Mouse (Mus musculus): ENCODE data around the gene Endod1.
A peak's percentile ranks its signal among the peaks of the same experiment; 100 is the strongest.
"Not testable (repeated sequence)": the region's sequence is repeated elsewhere in the genome, so short reads cannot be mapped to it uniquely, and the experiment has no call there.

Gene Endod1

DNA sequence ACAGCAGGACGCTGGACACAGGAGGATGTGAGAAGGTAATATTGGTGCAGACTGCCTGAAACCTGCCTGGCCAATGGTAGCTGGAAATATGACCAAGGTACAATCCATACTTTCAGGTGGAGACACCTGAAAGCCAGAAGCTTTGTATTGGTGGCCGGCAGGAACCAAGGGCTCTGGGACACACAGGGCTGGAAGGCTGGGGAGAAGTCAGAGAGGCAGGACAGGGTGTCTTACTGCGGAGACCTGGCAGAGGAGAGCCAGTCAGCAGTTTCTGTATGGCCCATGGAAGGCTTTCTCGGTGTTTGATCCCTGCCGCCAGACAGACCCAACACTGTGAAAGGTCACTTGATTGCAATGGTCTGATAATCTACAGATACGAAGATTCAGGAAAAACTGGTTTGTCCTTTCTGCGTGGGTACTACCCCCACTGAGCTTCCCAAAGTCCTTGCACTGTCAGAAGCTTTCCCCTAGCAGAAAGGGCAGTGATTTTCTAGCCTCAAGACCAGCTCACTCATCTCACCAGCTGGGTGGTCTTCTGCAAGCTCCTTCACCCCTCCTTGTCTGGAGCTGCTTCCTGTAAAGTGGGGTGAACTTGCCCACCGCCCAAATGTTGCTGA, 1.4 kb downstream of the Endod1 start:
- DNase-seq = no peak

DNA sequence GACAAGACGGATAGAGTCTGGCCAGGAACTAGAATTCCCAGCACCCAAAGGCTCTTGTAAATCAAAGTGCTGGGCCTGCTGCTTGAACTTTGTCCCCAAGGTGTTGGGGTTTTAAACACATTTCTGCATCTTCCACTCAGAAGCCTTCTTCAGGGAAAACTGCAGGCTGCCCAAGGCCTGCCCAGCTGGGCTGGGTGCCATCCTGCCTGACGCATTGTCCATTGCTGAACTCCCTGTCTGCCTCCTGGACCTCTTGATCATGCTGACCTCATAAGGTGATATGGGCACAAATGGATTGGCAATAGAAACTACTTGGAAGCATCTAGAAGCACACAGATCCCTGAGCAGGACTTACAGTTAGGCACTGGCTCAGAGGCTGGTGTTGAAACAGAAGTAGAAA, 3.2 kb downstream of the Endod1 start:
- no peak for DNase-seq

DNA sequence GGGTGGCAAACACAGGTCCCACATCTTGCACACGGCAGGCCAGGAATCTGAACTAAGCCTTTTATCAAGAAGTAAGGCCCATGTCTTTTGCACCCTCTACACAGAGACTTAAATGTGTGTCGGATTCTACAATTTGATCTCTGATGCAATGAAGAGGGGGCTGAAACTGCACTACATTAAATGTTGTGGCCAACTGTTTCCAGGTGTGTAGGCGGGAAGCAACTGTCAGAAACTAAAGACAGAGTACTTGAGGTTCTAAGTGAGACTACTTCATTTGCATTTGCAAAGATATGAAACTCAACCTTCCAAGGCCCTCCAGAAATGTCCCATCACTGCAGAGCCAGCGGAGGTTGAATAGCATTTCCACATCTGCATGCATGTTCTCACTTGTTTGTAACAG, 5.2 kb downstream of the Endod1 start:
- no peak for DNase-seq

DNA sequence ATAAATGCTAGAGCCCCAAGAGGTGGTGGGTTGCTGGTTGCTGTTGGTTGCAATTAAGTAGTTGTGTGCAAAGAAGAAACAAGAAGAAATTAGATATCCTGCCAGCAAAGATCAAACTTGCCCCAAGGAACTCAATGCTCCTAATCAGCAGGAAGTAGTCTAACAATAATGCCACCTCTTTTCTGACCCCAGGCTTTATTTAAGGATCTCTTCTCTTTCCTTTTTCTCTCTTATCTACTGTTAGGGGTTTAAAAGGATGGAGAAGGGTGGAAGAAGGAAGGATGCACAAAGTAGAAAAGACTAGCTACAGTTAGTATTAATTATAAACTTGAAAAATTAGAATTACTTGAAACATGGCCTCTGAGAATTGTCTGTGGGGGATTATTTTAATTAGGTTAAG, 8.9 kb downstream of the Endod1 start:
- DNase-seq = no peak

DNA sequence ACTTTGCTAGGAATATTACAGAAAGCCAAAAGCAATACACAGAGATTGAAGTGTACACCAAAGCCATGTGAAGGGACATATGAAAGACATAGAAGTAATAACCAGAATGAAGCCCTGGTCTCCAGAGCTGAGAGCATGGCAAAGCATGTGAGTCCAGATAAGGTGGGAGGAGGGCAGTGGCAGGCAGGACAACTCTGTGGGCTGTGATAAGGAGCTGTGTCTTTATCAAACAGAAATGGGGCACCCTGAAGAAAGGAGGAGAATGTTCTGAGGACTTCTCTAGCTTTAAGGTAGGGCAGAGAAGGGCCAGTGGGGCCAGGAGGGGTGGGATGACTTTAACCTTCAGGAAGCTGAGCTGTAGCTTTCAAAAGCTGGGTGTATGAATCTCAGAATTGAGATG, 12.0 kb downstream of the Endod1 start:
- no peak for DNase-seq

DNA sequence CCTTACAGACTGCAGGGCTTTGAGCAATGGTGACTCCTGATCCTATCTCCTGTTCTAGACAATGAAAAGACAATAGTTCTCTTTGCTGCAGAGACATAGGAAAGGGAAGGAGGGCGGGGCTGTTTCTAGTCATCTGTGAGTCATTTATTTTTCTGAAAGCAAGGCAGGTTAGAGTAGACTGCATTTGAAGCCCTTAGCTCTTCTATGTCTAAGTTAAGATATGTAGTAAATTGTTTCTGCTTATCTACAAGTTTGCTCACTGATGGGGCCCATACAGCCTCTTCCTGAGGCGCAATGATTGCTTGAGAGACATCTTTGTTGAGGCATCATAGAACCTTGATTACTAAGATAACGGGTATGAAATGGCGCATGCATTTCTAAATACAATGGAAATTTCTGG, 13.5 kb downstream of the Endod1 start:
- DNase-seq = no peak

DNA sequence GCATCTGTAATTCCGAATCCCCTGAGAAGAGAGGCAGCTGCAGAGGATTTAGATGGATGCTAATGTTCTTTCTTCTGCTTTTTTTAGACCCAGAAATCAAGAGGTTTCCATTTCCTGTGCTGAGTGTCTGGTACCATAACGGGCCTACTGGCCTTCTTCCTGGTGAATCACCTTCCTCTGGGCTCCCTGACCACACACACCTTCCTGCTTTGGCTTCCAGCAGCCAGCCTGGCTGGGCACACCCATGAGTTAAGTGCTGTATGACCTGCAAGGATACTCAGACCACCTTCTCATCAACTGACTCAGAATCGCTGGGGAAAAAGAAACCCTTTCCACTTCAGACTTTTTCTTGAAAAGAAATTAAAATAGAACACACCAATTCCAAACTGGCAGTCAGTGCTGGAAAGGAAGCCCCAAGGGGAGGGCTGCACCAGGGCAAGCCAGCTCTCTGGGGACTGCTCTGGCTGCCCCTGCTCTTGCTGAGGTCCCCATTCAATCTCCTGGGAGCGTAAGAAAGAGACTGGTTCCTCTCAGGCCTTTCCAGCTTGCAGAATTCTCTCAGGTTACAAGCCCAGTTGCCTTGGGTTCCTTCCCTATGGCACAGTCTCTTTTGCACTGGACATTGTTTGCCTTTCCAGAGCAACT, 15.7 kb downstream of the Endod1 start:
- DNase-seq = no peak

DNA sequence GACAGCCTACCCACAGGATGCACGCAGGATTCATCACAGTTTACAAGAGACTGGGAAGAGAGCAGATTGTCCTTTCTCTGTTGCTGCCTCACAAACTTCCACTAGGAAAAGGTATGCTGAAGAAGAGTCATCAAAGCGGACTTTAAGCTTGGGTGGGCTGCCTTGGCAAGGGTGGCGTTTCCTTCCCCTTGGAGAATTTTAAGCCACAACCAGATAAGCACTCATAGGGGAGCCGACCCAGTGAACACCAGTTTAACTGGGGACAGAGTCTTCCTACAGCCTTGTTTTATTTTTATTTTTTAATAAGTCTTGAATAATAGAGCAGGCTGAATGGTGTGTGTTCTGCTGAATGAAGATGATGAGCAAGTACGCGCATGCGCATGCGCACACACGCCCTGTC, 16.6 kb downstream of the Endod1 start:
- DNase-seq = no peak

DNA sequence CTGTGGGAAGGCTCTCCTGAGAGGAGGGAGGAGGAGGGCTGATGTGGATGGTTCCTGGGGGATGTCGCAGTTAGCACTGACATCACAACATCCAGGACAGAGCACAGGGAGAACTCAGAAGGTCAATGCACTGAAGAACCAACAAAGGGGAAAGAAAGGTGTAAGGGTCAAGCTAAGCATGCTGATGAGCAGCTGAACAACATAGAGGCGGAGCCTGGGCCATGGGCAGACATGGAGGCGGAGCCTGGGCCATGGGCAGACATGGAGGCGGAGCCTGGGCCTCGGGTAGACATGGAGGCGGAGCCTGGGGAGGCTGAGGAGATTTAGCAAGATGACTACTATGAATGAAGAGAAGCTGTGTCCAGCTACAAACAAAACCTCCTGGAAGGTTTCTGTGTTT, 17.8 kb downstream of the Endod1 start:
- DNase-seq = peak in 1 of 2 experiments; percentile 21

DNA sequence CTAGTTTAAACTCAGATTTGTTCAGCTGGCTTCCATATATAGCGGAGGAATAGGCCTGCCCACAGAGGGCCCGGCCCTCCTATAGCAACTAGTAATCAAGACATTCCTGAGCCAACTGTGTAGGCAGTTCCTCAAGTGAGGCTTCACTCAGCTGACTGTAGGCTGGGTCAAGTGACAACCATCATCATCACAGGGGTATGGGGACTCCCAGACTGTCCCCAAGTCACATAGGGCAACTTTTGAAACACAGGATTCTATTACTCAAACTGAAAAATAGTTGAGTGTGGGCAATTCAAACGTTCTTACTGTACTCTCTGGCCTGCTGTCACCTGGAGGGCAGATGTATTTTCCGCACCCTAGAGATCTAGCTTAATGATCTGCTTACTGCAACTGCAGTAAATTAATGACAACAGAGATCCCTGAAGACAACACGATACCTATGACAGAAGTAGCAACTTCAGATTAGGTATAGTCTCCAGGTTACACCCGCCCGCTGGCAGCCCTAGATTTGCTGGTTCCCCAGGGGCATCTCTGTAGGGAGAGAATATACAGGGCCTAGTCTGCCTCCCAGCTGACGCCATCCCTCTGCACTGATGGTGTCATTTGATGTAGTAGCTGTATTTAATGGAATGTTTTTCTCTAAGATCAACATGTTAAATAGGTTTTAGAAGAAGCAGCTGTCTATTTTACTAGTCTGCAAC, 19.1 kb downstream of the Endod1 start:
- DNase-seq = no peak

DNA sequence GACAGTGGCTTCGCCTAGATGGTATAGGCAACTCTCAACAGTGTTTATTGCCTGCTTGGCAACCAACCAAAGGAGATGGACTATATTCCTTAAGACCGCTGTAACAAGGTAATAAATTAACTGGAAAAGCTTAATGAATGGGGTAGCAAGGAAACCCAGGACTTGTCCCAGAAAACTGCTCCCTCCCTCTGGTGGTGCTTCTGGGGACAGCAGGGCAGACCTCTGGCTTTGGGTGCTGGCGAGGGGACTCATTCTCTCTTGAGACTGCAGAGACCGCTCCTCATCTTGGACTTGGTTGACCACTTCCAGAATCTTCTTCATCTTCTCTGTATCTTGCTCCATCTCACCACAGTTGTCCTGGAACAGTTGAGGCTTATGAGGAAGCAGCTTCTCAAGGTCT, 24.3 kb downstream of the Endod1 start:
- DNase-seq = no peak

DNA sequence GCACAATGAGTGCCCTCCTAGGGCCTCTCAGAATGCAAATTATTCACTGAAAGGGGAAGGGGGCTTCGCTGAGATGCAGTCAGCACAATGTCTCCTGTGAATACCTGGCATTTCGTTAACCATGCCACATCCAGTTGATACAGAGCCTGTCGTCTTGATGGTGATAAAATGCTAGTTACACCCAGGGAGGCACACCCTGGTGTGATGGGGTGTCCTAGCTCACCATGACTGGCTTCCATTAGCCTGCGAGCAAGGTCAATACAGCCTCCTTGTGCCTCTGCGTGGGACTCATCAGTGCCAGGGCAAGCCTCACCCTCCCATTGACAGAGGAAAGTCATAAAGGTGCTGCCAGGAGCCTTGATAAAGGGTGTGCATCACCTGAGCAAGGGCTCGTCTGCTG, 26.5 kb downstream of the Endod1 start:
- no peak for DNase-seq

DNA sequence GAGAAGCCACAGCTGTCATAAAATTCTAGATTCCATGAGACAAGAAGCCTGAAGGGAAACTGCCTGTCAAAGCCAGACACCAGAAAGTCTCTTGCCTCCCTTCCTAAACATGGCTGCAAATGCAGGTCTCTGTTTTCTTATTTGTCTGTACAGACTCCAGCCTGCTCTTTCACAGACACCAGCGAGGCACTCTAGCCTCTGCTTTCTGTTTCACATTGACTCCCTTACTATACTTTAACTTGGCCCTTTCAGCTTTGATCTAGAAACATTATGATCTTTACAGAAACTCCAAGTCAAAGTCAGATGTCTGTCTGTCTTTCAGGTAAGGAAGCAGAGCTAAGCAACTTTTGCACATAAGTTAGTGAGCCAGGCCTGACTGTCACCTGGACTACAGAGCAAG, 29.0 kb downstream of the Endod1 start:
- no peak for DNase-seq

DNA sequence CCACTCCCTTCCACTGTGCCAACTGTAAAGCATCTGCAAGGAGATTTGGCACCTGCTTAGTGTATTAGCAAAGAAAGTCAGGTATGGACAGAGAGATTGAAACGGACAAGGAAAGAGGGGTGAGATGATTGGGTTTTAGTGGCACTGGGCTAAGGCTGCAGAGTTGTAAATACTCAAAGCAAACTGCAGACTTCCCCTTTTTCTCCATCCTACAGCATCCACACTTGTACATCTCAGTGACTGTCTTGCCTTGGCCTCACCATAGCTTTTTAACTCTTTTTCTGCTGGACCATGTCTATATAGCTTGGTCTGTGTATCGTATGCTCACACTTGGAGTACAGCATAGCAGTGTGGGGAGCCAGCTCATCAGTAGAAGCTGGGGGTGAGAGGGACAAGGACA, 30.5 kb downstream of the Endod1 start:
- DNase-seq = no peak

DNA sequence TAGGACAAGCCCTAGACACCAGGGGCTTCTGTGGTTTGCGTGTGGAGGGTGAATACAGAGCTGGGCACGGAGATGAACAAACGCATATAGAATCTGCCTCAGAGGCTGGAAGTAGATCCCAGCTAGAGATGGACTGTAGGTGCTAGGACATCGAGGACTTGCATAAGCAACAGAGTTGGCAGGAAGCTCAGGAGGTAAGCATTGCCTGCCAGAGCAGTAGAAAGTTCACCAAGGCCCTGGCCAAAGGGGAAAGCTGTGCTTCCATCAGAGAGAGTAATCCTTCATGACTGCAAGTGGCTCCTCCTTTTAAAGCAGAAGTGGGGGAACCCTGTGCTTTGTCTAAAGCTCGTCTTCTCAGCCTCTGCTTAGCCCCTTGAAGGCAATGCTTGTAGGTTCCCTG, 31.9 kb downstream of the Endod1 start:
- no peak for DNase-seq

DNA sequence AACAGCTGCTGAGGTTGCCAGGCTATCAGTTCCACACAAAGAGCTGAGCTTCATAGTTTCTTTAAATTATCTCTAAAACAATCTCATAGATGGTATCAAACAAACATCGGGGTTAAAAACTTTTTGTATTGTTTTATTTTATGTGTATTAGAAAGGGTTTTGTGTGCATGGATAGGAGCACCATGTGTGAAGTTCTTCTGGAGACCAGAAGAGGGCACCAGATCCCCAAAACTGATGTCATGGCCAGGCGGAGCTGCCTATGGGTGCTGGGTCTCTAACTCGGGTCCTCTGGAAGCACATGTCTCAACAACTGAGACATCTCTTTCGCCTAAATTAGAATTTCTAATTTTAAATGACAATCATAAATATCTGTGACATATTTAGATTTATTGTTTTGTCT, 32.9 kb downstream of the Endod1 start:
- peak in 1 of 2 experiments; percentile 37 for DNase-seq

DNA sequence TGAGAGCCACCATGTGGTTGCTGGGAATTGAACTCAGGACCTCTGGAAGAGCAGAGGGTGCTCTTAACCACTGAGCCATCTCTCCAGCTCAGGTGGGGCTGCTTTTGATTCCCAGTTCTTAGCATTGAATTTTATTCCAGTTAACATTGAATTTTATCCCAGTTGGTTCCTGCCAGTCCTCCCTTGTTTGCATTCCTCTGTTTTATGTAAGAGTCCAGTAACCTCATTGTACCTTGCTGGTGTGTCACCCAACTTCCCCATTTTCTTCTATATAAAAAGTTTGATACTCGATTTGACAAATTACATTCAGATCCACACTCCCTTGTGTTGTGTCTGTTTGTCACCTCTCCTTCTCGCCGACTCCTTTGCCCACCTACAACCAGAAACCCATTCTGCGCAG, 35.4 kb downstream of the Endod1 start:
- not testable (repeated sequence) for DNase-seq

DNA sequence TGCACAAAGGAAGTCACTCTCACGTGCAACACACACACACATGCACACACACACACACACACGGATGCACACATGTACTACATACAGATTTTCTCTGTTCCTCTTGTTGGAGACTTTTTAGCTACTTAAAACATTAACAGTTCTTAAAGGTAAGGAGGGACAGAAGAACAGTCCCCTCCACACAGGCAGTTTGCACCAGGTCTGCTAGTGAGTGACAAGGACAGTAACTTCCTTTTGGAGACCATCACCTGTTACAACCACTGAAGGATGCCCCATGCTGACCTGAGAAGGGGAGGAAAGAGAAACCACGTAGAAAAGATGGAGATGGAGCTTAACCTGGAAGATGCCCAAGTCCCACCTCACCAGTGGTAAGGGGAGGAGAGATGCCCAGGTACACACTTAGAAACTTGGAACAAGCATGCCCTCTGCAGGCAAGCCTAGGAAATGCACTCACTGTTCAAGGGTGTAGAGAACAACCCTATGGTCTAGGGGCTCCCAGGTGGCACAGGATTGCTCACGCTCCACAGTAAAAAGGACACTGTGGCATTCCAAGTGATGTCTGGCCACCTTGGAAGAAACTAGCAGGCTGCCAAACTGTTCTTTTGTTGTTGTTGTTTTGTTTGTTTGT, 39.2 kb downstream of the Endod1 start:
- DNase-seq = peak; percentile 55 to 80

DNA sequence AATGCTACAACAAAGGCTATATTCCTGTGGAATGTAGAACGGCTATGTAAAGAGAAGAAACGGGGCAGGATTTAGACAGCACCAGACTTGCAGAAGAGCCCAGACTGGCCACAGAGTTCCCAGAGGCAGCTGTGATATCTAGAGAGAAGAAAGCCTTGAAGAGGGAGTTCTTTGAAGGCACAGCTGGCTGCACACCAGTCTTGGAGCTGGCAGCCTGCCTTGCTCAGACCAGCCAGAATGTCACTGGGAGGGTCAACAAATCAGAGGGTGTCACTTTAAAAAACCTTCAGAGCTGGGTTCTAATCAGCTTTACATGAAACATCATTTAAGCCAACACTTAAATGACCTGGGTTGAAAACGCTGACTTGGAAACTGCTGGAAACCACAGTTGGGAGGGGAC, 42.6 kb downstream of the Endod1 start:
- DNase-seq = no peak

DNA sequence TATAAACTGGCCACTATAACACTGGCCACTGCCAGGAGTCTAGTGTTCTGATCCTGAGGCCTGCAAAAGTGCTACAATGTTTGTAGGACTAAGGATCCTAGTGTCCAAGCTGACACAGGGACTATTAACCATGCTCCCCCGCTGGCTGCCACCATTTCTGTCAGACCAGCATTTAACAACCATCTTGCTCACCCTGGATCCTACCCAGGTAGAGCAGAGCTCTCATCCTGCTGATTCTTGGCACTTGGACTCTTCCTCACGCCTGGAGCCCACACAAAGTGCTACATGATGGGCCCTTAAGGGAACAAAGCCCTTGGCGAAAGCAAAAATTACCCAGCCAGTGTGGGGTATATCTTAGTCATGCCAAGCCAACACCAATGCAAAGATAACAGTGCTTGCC, 44.4 kb downstream of the Endod1 start:
- DNase-seq = no peak

DNA sequence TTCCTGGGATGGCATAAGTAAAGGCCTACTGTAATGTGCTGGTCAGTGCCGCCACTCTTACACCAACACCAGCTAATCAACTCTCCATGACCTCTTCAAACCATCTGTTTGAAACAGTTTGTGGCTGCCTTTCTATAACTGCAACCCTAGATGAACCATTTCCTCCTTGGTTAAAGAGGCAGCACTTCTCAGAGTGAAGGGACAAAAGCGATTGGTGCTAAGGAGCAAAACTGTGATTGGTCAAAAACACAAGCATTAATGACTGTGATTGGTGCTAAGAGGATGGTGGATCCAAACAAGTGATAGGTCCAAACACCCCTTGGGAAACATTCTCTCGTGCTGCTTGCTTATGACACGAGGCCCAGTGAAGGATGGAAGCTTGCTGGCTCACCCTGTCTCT, 45.5 kb downstream of the Endod1 start:
- no peak for DNase-seq

DNA sequence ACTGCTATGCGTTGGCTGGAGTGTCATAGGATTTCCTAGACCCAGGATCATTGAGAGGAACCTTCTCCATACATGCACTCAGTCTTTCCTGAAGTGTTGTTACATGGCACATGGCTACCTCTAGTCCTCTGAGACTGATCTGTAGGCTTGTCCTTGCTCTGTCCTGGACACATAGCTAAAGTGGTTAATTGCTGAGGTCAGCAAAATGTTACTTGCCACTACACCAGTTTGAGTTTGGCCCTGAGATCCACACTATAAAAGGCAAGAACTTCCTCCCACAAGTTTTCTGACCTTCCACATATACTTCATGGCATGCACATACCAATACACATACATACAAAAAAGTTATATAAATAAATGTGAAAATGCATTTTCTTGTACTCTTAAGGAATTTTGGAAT, 64.7 kb downstream of the Endod1 start:
- DNase-seq = no peak

DNA sequence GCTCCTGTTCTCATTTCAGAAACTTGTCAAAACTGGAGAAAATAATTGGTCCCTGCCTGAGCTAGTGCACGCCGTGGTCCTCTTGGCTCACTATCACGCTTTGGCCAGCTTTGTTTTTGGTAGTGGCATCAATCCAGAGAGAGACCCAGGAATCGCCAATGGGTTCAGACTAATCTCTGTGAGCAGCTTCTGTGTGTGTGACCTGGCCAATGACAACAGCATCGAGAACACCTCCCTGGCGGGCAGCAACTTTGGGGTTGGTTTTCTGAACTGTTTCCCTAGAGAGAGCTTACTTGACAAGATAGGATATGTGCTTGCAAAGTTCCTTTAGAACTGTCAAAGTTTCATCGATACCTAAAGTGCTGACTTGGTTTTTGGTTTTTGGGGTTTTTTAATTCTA, 66.8 kb downstream of the Endod1 start:
- no peak for DNase-seq

DNA sequence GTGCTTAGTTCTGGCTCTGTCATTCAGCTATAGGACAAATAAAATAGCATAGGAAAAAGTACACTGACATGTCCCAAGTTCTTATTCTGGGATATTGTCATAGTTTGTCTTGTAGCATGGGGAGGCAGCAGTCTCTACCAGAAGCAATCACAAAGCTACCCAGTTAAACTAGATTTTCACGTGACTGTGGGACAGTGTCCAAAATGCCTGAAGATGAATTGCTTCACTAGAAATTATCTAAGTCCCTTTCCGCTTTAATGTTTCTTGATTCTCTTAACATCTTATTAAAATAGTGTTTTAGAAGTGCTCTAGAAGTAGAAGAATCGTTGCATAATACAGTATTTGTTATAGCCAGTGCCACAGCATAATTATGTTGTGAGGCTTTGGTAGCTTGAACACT, 67.3 kb downstream of the Endod1 start:
- DNase-seq = no peak
